Mouse (Mus musculus) embryonic facial prominence, embryonic 14.5 days (tissue): Measurements from ENCODE around the gene Sema4d. TPM values are rescaled to one million over a fixed set of nuclear protein-coding genes. Genes with fewer than 3 reads are reported as not detected.

ENCODE experiments used
- microRNA-seq: library from miRNA; unstranded; fragments of <30 nt; microRNA quantifications from one replicate; pipeline ENCODE4, GENCODE M21; 2016; ENCODE audit warnings: borderline number of aligned reads
- polyA plus RNA-seq: library from polyadenylated mRNA; unstranded; fragments of >200 nt; fragmentation: Nextera tagmentation; extraction: Ambion mirVana; gene quantifications from 2 replicates; pipeline ENCODE4 v1.2.1, GENCODE M21; 2014

Sema4d gene
- polyA plus RNA-seq, 1 experiment from 2014 or later = 11.7 TPM

Small RNAs within 50 kb of the gene (microRNA-seq; reads per million reads assigned to microRNA genes)
- not detected for gene Gm23566

Other genes with a start within 250 kb of the Sema4d start
- gene Shc3, start 224.3 kb downstream of the Sema4d start, polyA plus RNA-seq = 1.3 and 1.5 TPM in 2 replicates
- 283 and 285 TPM in 2 replicates for gene Cks2, start 148.5 kb downstream of the Sema4d start, polyA plus RNA-seq
- 30.8 and 31.4 TPM in 2 replicates for gene Secisbp2, start 142.1 kb downstream of the Sema4d start, polyA plus RNA-seq
- 53.3 and 57.3 TPM in 2 replicates for gene Gadd45g, start 52.9 kb upstream of the Sema4d start, polyA plus RNA-seq